Mouse (Mus musculus) kidney, adult 2 months (tissue): ENCODE measurements around the gene Pard6b.
"Not testable (repeated sequence)": the region's sequence is repeated elsewhere in the genome, so short reads cannot be mapped to it uniquely, and the experiment has no call there.

Source experiments
- CTCF ChIP-seq: fragments of 200-500 bp; conservative IDR thresholded peaks from 2 replicates; pipeline ENCODE4 v1.5.1; 2011; ENCODE audit warnings: low read depth, mild to moderate bottlenecking, control low read depth, low read length, moderate library complexity, mixed read lengths; ENCODE audit not compliant: insufficient read depth, insufficient read length
- POLR2A ChIP-seq: fragments of 200-500 bp; IDR thresholded peaks from one replicate; pipeline ENCODE4 v1.6.1; 2011; ENCODE audit warnings: low read depth, low read length, control low read depth

DNA sequence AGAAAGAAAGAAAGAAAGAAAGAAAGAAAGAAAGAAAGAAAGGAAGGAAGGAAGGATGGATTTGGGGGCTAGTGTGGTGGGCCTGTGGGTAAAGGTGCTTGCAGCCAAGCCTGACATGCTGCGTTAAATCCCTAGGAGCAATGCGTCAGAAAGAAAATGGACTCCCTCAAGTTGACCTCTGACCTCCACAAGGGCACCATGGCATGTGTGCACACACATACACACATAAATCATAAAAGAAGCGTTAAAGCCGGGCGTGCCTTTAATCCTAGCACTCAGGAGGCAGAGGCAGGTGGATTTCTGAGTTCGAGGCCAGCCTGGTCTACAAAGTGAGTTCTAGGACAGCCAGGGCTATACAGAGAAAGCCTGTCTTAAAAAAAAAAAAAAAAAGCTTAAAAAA, 27.1 kb downstream of the Pard6b start:
- TF ChIP-seq POLR2A, CTCF: not testable (repeated sequence)
